Mouse (Mus musculus) embryonic facial prominence, embryonic 11.5 days (tissue): Measurements from ENCODE around the gene Fbxo34. TPM values are rescaled to one million over a fixed set of nuclear protein-coding genes. Genes with fewer than 3 reads are reported as not detected.
"Not testable (repeated sequence)": the region's sequence is repeated elsewhere in the genome, so short reads cannot be mapped to it uniquely, and the experiment has no call there.

Experiments
- ATAC-seq: fragments of 200-750 bp; cut with Nextera tagmentation; replicated peaks from 2 replicates; pipeline ENCODE4 v1.8.0; 2017; ENCODE audit warnings: low read depth; ENCODE audit not compliant: insufficient number of reproducible peaks, low FRiP score, low TSS enrichment
- DNase-seq: peaks from one replicate; pipeline ENCODE4 v3.0.0-alpha.2; 2015; ENCODE audit warnings: low spot score
- H3K27ac ChIP-seq: fragments of 300-500 bp; sonication (generic); replicated peaks from 2 replicates; pipeline ENCODE4 v1.5.1; 2014; ENCODE audit warnings: mild to moderate bottlenecking, low read depth, low read length, control low read depth
- H3K27me3 ChIP-seq: fragments of 300-500 bp; sonication (generic); 2 replicates; pipeline ENCODE4 v1.6.1; 2014; ENCODE audit warnings: mild to moderate bottlenecking, low read length, moderate library complexity, mixed read lengths; ENCODE audit not compliant: control insufficient read depth, insufficient read depth
- H3K36me3 ChIP-seq: fragments of 300-500 bp; sonication (generic); replicated peaks from 2 replicates; pipeline ENCODE4 v1.6.1; 2014; ENCODE audit warnings: low read depth, mild to moderate bottlenecking, low read length, moderate library complexity, mixed read lengths; ENCODE audit not compliant: control insufficient read depth, insufficient read depth
- H3K4me1 ChIP-seq: fragments of 300-500 bp; sonication (generic); 2 replicates; pipeline ENCODE4 v1.6.1; 2014; ENCODE audit warnings: low read length, mixed read lengths; ENCODE audit not compliant: control insufficient read depth, insufficient read depth
- H3K4me2 ChIP-seq: fragments of 300-500 bp; sonication (generic); 2 replicates; pipeline ENCODE4 v1.6.1; 2014; ENCODE audit warnings: low read depth, mild to moderate bottlenecking, control low read depth, low read length, moderate library complexity
- H3K4me3 ChIP-seq: fragments of 300-500 bp; sonication (generic); 2 replicates; pipeline ENCODE4 v1.5.1; 2014; ENCODE audit warnings: low read depth, low read length, control low read depth
- H3K9ac ChIP-seq: fragments of 300-500 bp; sonication (generic); replicated peaks from 2 replicates; pipeline ENCODE4 v1.6.1; 2014; ENCODE audit warnings: mild to moderate bottlenecking, control low read depth, low read length
- H3K9me3 ChIP-seq: fragments of 300-500 bp; sonication (generic); replicated peaks from 2 replicates; pipeline ENCODE4 v1.6.1; 2016; ENCODE audit warnings: mild to moderate bottlenecking, low read length, inconsistent platforms, mixed read lengths; ENCODE audit not compliant: control insufficient read depth
- WGBS: fragments of 180-500 bp; shearing (Covaris S2); extraction: QIAGEN DNeasy Blood & Tissue Kit; methylation state at CpG from one replicate; pipeline ENCODE4 v1.1.7; 2014; 5-methylcytosine and 5-hydroxymethylcytosine counted together
- polyA plus RNA-seq: library from polyadenylated mRNA; unstranded; fragments of >200 nt; fragmentation: Nextera tagmentation; extraction: Ambion mirVana; gene quantifications from 2 replicates; pipeline ENCODE4 v1.2.1, GENCODE M21; 2014

The Fbxo34 gene
- polyA plus RNA-seq = 22.8 and 24.9 TPM in 2 replicates

DNA sequence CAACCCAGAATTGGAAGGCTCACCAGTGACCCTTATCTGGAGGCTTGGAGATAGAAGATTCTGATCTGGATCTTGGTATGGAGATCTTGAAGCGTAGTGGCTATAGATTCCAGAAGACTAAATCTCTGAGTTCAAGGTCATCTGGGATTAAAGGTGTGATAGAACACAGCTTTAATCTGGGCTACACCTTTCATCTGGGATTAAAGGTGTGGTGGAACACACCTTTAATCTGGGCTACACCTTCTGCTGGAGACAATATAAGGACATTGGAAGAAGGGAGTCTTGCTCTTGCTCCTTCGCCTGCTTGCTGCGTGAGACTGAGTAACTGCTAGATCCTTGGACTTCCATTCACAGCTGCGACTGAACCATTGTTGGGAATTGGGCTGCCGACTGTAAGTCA lies at the start of gene Fbxo34:
Gene Fbxo34 (plus strand): TSS at position 301 of the 400 bp plus-strand sequence.
- H3K4me2 ChIP-seq, DNase-seq, H3K27ac ChIP-seq, H3K9me3 ChIP-seq, H3K4me3 ChIP-seq, H3K4me1 ChIP-seq, ATAC-seq, H3K27me3 ChIP-seq, H3K9ac ChIP-seq, H3K36me3 ChIP-seq: not testable (repeated sequence)
- 89% methylated on average over 2 of the region's 5 CpGs for WGBS

DNA sequence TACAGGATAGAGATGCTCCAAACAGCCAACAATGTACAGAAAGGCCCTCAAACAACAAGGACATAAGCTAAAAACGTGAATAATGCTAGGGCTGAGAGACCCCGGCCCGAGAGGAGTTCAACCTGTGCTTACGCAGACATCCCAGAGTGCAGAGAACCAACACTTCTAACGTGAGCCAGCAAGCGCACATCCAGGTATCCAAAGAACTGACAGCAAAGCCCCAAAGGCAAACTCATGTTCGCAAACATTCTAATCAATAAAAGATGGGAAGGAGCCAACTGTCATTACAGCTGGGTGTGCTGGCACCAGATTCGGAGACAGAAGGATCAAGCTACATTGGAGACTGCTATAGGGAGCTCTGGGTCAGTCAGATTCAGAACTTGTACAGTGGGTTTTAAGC lies 47.5 kb upstream of the Fbxo34 start:
- no peaks in the 10 kb centered on the region for H3K27me3 ChIP-seq
- H3K36me3 ChIP-seq = peaks cover 12% of the 10 kb centered on the region
- H3K4me3 ChIP-seq = no peak overlapping the region
- ATAC-seq (no peak), DNase-seq (no peak)
- H3K4me1 ChIP-seq = no peaks in the 10 kb centered on the region
- no peaks in the 10 kb centered on the region for H3K9me3 ChIP-seq
- 86% methylated on average over 8 of the region's 8 CpGs for WGBS
- H3K9ac ChIP-seq = no peak overlapping the region
- H3K4me2 ChIP-seq = no peak overlapping the region
- no peak overlapping the region for H3K27ac ChIP-seq

DNA sequence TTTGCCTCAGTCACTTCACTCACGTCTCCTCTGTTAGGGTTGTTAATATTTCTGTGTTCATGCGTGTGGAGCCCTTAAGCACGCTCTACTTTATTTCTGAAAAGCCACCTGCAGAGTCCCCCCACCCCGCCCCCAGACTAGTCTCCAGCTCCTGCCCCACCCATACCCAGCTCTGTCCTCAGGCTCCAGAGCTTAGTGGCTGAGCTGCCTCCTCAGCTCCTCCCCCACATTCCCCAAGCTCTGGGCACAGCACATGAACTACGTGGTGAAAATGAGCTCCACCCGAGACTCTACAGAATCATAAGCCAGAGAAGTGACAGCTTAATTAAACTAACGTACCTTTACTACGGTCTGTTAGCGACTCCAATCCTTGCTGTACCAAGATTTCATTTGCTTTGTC lies 44.2 kb upstream of the Fbxo34 start:
- no peaks in the 10 kb centered on the region for H3K9me3 ChIP-seq
- ATAC-seq = no peak
- no peaks in the 10 kb centered on the region for H3K4me1 ChIP-seq
- H3K27ac ChIP-seq = no peak overlapping the region
- DNase-seq = no peak
- no peaks in the 10 kb centered on the region for H3K27me3 ChIP-seq
- no peak overlapping the region for H3K4me2 ChIP-seq
- H3K36me3 ChIP-seq = peaks cover 17% of the 10 kb centered on the region
- H3K9ac ChIP-seq = no peak overlapping the region
- WGBS = 86% methylated on average over 9 of the region's 9 CpGs
- no peak overlapping the region for H3K4me3 ChIP-seq

- DNase-seq = no peak
- no peaks in the 10 kb centered on the region for H3K27me3 ChIP-seq
- H3K4me1 ChIP-seq = peaks cover 3% of the 10 kb centered on the region; the same call in 1 of the 2 replicates
- peak overlapping the region; percentile 51 for H3K4me3 ChIP-seq
- peak overlapping the region; percentile 66 for H3K9ac ChIP-seq
- peaks cover 5% of the 10 kb centered on the region; the same call in 1 of the 2 replicates for H3K36me3 ChIP-seq
- H3K4me2 ChIP-seq = peak overlapping the region; percentile 70
- H3K27ac ChIP-seq = no peak overlapping the region
- no peaks in the 10 kb centered on the region for H3K9me3 ChIP-seq
- no peak for ATAC-seq
- 38% methylated on average over 3 of the region's 3 CpGs for WGBS
Observed at GRCm38 (mm10) chr14:47417346-47417745, 32.9 kb upstream of the Fbxo34 start.

DNA sequence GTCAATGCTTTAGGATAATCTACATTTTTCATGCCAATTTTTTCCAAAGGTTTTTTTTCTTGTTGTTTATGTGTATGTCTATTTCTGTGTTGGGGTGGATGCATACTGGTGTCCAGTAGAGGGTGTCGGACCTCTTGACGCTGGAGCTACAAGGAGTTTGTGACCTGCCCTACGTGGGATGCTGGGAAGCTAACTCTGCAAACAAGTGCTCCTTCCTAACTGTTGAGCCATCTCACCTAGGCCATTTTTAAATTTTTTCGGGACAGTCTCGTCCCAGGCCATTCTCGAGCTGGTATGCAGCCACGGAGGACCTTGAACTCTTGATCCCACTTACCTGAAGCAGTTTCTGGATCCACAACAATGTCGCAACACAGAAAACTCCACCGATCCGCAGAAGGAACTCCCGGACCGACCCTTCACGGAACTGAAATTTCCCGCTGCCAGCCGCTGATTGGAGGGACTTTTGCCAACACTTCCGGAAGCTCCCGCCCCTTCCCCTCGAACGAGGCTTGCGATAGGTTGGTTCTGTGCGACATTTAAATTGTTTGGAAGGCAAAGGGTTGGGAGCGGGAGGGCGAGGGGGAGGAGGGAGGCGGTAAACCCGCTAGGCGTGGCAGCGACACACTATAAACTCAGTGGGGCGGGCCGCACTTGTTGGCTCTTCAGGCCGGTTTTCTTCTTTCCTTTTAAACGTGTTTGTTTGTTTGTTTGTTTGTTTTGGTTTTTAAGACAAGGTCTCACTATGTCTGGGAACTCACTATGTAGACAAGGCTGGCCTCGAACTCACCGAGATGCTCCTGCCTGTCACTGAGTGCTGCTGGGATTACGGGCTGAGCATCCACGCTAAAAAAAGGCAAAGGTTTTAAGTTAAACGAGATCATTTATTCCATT lies 32.2 kb upstream of the Fbxo34 start, which contains the start of gene Dlgap5:
Gene Dlgap5 (minus strand): TSS at position 633 of the 891 bp plus-strand sequence.
- H3K27me3 ChIP-seq = no peaks in the 10 kb centered on the region
- peak; percentile 92 for ATAC-seq
- no peaks in the 10 kb centered on the region for H3K9me3 ChIP-seq
- H3K9ac ChIP-seq = peak within 1 kb of the TSS; percentile 66
- WGBS = 2% methylated on average over 36 of the region's 36 CpGs
- peak; percentile 97 for DNase-seq
- H3K4me3 ChIP-seq = peak within 1 kb of the TSS; percentile 51
- H3K36me3 ChIP-seq = peaks cover 3% of the 10 kb centered on the region; the same call in 1 of the 2 replicates
- peak within 1 kb of the TSS; percentile 70 for H3K4me2 ChIP-seq
- H3K4me1 ChIP-seq = peaks cover 3% of the 10 kb centered on the region; the same call in 1 of the 2 replicates
- no peak within 1 kb of the TSS for H3K27ac ChIP-seq

DNA sequence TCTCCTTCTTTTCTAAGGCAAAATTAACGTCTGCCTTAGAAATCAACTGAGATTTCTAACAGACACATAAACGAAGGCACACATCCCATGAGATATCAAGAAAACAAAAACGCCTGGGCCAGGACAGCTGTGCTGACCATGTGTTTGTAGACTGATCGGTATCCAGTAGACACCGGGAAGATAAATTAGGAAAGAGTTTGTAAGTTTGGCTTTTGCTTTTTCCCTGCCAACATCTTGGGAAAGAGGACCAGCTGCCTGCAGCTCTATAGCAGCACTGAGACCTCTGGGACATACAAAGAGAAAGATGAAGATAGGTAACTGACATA lies 31.6 kb upstream of the Fbxo34 start:
- WGBS = 47% methylated on average over 5 of the region's 5 CpGs
- Histone ChIP-seq H3K27me3 (no peaks in the 10 kb centered on the region), H3K9ac (peak overlapping the region; percentile 19), H3K4me1 (peaks cover 3% of the 10 kb centered on the region; the same call in 1 of the 2 replicates), H3K36me3 (peaks cover 3% of the 10 kb centered on the region; the same call in 1 of the 2 replicates), H3K9me3 (no peaks in the 10 kb centered on the region), H3K27ac (no peak overlapping the region), H3K4me2 (peak overlapping the region; percentile 37; the same call in 1 of the 2 replicates), H3K4me3 (peak overlapping the region; percentile 51; the same call in 1 of the 2 replicates)
- ATAC-seq = no peak
- DNase-seq = no peak

DNA sequence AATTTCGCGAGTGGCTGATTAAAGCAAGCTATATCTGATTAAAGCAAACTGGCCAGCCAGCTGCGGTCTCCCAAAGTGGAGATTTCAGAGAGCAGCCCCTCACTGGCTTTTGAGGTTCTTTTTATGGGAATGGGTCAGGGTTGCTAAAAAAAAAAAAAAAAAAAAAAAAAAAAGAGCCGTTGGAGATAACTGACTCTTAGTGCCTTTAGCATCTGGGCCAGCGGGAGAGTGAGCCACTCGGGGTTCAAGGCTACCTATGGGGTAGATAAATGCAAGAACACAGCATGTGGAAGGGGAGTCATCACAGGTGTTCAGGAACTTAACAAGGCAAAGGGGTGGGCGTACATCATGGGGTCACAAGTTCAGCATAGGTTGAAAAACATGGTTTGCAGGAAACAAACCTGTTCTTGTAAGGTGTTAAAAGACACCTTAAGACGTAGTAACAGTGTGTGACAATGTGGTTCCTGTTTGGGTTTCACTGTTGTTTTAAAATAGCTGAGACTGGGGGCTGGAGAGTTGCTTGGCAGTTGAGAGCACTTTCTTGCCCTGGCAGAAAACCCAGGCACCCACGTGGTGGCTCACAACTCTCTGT lies 31.1 kb upstream of the Fbxo34 start:
- H3K9me3 ChIP-seq = no peaks in the 10 kb centered on the region
- H3K4me2 ChIP-seq = no peak overlapping the region
- peaks cover 3% of the 10 kb centered on the region; the same call in 1 of the 2 replicates for H3K4me1 ChIP-seq
- ATAC-seq (no peak), DNase-seq (no peak)
- 77% methylated on average over 9 of the region's 9 CpGs for WGBS
- no peak overlapping the region for H3K27ac ChIP-seq
- no peaks in the 10 kb centered on the region for H3K27me3 ChIP-seq
- H3K4me3 ChIP-seq = no peak overlapping the region
- peaks cover 3% of the 10 kb centered on the region; the same call in 1 of the 2 replicates for H3K36me3 ChIP-seq
- no peak overlapping the region for H3K9ac ChIP-seq
